Mouse (Mus musculus) kidney, postnatal 4 days (tissue): ENCODE data around the gene Olfr739.

Source experiments
- DNase-seq, 2 experiments: peaks; one replicate each; pipeline ENCODE4 v3.0.0; 2021; ENCODE audit warnings: mixed read lengths in 2 of 2

Gene Olfr739

DNA sequence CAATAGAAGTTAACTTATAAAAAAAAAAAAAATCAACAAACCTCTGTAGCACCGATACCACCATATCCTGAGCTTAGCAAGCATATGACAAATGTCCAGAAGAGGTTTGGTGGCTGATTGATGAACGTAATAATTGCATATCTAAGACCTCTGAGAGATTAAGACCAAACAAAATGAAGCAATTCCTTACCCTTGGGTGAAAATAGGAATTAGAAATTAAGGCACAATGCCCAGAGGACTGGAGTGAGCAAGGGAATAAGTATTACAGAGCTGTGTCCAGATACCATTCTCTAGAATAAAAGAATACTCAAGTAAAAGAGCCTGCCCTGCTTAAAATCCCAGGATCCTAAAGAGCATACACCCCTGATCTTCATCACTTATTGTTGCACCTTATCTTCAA, at the start of gene Olfr739:
TSS of gene Olfr739 (plus strand) at position 301 of the 400 bp plus-strand sequence.
- DNase-seq = no peak

DNA sequence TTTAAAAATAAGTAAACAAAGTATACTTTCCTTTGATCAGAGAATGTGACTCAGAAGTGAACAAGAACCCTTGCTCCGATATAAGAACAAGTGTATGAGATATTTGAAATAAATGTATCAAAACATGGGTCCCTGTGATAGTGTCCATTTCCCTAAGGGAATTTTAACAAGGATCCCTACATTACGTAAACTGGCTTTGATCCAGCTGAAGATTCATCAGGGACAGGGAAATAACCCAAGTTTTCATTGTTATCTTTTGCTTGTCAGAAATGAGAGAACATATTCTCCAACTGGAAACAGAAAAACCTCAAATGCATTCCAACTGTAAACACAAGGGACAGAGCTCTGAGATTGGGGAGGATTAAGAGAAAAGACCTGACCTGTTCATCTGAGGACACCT, 37.6 kb upstream of the Olfr739 start, which contains the start of gene Olfr736:
TSS of gene Olfr736 (plus strand) at position 301 of the 400 bp plus-strand sequence.
- DNase-seq = no peak

- DNase-seq = no peak
Observed at GRCm38 (mm10) chr14:50407268-50407667, 11.2 kb upstream of the Olfr739 start, which contains the start of gene Olfr738. Olfr738 (plus strand) TSS chr14:50407568.

DNA sequence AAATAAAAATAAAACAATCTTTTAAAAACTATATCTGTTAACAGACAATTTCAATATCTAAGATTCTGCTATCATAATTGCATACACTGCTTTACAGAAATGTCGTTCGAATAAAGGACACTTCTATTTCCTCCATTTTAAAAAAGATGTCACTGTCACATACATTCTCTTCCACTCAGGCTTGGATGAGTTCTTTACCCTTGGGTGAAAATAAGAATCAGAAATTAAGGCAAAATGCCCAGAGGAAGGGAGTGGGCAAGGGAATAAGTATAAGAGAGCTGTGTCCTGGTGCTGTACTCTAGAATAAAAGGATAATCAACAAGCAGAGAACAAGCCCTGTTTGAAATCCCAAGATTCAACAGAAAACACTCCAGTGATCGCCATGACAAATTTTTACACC, 26.8 kb downstream of the Olfr739 start, which contains the start of gene Olfr740:
TSS of gene Olfr740 (plus strand) at position 301 of the 400 bp plus-strand sequence.
- DNase-seq = no peak

DNA sequence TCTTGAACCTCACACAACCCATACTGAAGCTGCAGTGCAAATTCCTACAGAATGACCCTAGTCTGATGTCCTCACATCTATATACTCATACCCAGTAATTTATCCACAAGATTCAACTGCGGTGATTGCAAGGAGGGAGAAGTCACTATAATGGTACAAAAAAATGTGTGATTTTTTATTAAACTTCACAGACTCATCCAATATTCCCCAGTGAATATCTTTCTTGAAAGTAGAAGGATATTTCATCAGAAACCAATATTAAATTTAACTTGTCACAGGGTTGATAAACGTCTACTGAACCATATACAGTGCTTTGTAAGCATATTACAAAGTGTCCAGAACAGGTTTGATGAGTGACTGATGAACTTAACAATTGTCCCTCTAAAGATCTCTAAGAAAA, 54.0 kb downstream of the Olfr739 start, which contains the start of gene Olfr741:
TSS of gene Olfr741 (plus strand) at position 301 of the 400 bp plus-strand sequence.
- no peak for DNase-seq
